Mouse (Mus musculus): ENCODE measurements at regions not wholly inside any gene's neighbourhood (a gene's known extent, or its start where the extent isn't known, plus 50 kb on each side); places are given as distances from the start of the nearest gene placed in this dataset.

- DNase-seq (ENCODE audit: low read depth, low spot score), result peak; percentile 32
Measured at GRCm38 (mm10) chr13:116795041-116795440, 230.3 kb downstream of the Parp8 start.

- no peak for DNase-seq (ENCODE audit: low read depth, low spot score)
Measured at GRCm38 (mm10) chr13:116781616-116782015, 243.7 kb downstream of the Parp8 start.

GRCm38 (mm10) chr13:116765491-116765890 is 259.8 kb downstream of the Parp8 start:
- no peak for DNase-seq (ENCODE audit: low read depth, low spot score)

- DNase-seq (ENCODE audit: low read depth, low spot score), result no peak
Measured at GRCm38 (mm10) chr13:116759912-116760311, 265.4 kb downstream of the Parp8 start.

GRCm38 (mm10) chr13:116740825-116741224 is 284.5 kb downstream of the Parp8 start:
- DNase-seq (ENCODE audit: low read depth, low spot score), result no peak

GRCm38 (mm10) chr13:116723361-116724153 is 301.8 kb downstream of the Parp8 start:
- DNase-seq (ENCODE audit: low read depth, low spot score), result no peak

- DNase-seq (ENCODE audit: low read depth, low spot score), result peak; percentile 69
Measured at GRCm38 (mm10) chr13:116714809-116715208, 310.5 kb downstream of the Parp8 start.

GRCm38 (mm10) chr13:116711866-116712593 is 313.3 kb downstream of the Parp8 start:
- peak; percentile 87 for DNase-seq (ENCODE audit: low read depth, low spot score)

- no peak for DNase-seq (ENCODE audit: low read depth, low spot score)
Measured at GRCm38 (mm10) chr13:116711148-116711865, 314.0 kb downstream of the Parp8 start.

GRCm38 (mm10) chr13:116709671-116710070 is 315.7 kb downstream of the Parp8 start:
- DNase-seq (ENCODE audit: low read depth, low spot score), result no peak

- DNase-seq (ENCODE audit: low read depth, low spot score), result no peak
Measured at GRCm38 (mm10) chr13:116708846-116709245, 316.5 kb downstream of the Parp8 start.

GRCm38 (mm10) chr13:116708456-116708780 is 316.9 kb downstream of the Parp8 start:
- no peak for DNase-seq (ENCODE audit: low read depth, low spot score)

- no peak for DNase-seq (ENCODE audit: low read depth, low spot score)
Measured at GRCm38 (mm10) chr13:116707621-116708455, 317.5 kb downstream of the Parp8 start.

GRCm38 (mm10) chr13:116706401-116707330 is 318.7 kb downstream of the Parp8 start:
- no peak for DNase-seq (ENCODE audit: low read depth, low spot score)

GRCm38 (mm10) chr13:116705611-116706386 is 319.5 kb downstream of the Parp8 start:
- no peak for DNase-seq (ENCODE audit: low read depth, low spot score)

- no peak for DNase-seq (ENCODE audit: low read depth, low spot score)
Measured at GRCm38 (mm10) chr13:116688714-116689113, 336.6 kb downstream of the Parp8 start.

Measured in mesoderm, embryonic 11.5 days (tissue).